Mouse (Mus musculus) megakaryocyte, embryonic 14.5 days (primary cell): ENCODE data around the gene Ddx5.

ENCODE experiments used
- FLI1 ChIP-seq: IDR thresholded peaks from 2 replicates; pipeline ENCODE4 v1.6.1; 2012; ENCODE audit warnings: low read length, inconsistent platforms, mixed read lengths
- GATA1 ChIP-seq: IDR thresholded peaks from 3 replicates; pipeline ENCODE4 v1.6.1; 2012; ENCODE audit warnings: mixed read lengths, low read length, inconsistent platforms, borderline replicate concordance

DNA sequence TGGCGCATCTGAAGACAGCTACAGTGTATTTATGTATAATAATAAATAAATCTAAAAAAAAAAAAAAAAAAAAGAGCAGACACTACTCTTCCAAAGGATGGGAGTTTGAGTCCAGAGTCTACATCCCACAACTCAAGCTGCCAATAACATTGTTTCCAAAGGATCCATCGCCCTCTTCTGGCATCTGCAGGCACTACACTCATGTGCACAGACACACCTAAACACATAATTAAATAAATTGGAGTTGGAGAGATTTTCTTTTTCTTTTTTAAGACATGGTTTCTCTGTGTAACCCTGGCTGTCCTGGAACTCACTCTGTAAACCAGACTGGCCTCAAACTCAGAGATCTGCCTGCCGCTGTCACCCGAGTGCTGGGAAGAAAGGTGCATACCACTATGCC lies 21.5 kb downstream of the Ddx5 start:
- no peak for TF ChIP-seq GATA1
- TF ChIP-seq FLI1: no peak
